Mouse (Mus musculus): ENCODE data around the gene Draxin. TPM values are rescaled to one million over a fixed set of nuclear protein-coding genes. Genes with fewer than 3 reads are reported as not detected.
A peak's percentile ranks its signal among the peaks of the same experiment; 100 is the strongest.

Gene Draxin
- polyA plus RNA-seq, 1 experiment from 2014 or later: 13.2 TPM

DNA sequence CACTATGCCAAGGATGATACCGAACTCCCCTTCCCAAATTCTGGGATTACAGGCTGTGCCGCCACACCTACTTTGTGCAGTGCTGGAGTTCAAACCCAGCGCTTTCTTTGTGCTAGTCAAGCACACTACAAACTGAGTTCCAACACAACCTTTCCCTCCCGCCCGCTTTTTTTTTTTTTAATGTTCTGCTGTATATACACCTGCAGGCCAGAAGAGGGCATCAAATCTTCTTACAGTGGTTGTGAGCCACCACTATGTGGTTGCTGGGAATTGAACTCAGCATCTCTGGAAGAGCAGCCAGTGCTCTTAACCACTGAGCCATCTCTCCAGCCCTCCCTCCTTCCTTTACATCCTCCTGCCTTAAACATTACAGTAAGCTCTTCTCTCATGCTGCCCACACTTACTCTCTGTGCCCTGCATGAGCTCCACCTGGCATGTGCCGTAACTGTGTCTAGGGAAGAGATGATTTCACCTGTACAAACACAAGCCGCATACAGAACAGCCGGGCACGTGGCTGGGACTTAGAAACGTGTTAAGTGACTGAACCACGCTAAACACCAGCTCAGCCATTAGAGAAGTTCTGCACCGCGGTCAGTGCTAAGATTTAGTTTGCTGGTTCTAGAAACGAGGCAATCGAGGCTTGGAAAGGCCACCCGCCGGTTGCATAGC is 55.8 kb downstream of the Draxin start:
- ATAC-seq (ENCODE audit: low read depth): no peak; the same call in 1 of the 2 replicates
- H3K9ac ChIP-seq (replicated peaks; ENCODE audit: low read depth, low read length): no peak overlapping the region
- no peaks in the 10 kb centered on the region for H3K36me3 ChIP-seq (ENCODE audit: control insufficient read depth, insufficient read depth, low read length)
- H3K27ac ChIP-seq (ENCODE audit: low read depth, low read length): no peak overlapping the region
- no peaks in the 10 kb centered on the region for H3K27me3 ChIP-seq (ENCODE audit: control insufficient read depth, insufficient read depth, low read length)
- H3K9me3 ChIP-seq (ENCODE audit: control insufficient read depth, low read length): no peaks in the 10 kb centered on the region
- WGBS: 50% methylated on average over 17 of the region's 17 CpGs
- peak overlapping the region; percentile 17 for H3K4me3 ChIP-seq (ENCODE audit: low read depth, low read length)
- no peaks in the 10 kb centered on the region for H3K4me1 ChIP-seq (ENCODE audit: control insufficient read depth, insufficient read depth, low read length)
- peak overlapping the region; percentile 42 for H3K4me2 ChIP-seq (ENCODE audit: low read depth, low read length)

DNA sequence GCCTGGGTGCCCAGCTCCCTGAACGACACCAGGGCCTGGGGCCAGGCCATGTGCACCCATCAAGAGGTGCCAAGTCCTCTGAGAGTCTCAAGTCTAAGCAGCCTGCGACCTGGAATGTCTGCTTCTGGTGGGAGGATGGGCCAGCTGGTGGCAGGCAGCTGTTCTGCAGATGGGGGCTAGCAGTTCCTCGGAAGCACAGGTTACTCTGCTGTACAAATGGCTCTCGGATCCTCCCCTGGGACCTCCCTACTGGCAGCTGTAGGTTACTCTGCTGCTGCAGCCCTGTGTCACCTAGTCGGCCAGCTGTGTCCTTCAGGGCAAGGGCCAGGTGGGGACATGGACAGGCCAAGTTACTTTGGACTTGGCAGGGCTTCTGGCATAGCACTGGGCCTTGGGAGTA is 59.0 kb downstream of the Draxin start:
- Histone ChIP-seq H3K9ac (replicated peaks; ENCODE audit: low read depth, low read length) (no peak overlapping the region), H3K36me3 (ENCODE audit: control insufficient read depth, insufficient read depth, low read length) (no peaks in the 10 kb centered on the region), H3K4me3 (ENCODE audit: low read depth, low read length) (no peak overlapping the region), H3K4me2 (ENCODE audit: low read depth, low read length) (no peak overlapping the region), H3K27me3 (ENCODE audit: control insufficient read depth, insufficient read depth, low read length) (no peaks in the 10 kb centered on the region), H3K4me1 (ENCODE audit: control insufficient read depth, insufficient read depth, low read length) (no peaks in the 10 kb centered on the region), H3K27ac (ENCODE audit: low read depth, low read length) (no peak overlapping the region), H3K9me3 (ENCODE audit: control insufficient read depth, low read length) (no peaks in the 10 kb centered on the region)
- ATAC-seq (ENCODE audit: low read depth): no peak; the same call in 1 of the 2 replicates
- WGBS: 69% methylated on average over 5 of the region's 5 CpGs

DNA sequence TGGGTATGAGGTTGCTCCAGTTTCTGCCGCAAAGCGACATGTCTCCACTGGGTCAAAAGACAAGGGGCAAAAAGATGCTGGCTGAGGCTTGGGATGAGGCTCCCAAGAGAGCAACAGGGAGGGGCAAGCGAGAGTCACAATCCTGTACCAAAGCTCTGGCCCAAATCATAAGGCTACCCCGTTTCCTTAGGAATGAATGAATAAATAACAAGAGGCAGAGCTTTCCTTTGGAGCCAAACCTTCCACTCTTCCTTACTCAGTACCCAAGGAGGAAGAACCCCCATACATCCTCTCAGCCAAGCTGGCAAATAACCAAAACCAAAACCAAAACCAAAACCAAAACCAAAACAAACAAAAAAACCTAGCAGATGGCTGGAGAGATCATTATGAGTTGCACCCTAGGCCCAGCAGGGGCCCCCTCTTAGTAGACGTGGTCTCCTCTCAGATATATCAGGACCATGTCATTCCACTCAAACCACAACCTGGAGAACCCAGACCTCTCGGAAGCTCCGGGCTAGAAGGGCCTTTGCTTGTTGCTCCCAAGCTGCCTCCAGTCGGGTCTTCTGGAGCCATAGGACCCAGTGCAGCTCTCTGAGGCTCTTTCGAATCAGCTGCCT is 60.8 kb downstream of the Draxin start:
- Histone ChIP-seq H3K4me3 (ENCODE audit: low read depth, low read length) (no peak overlapping the region), H3K27ac (ENCODE audit: low read depth, low read length) (no peak overlapping the region), H3K4me1 (ENCODE audit: control insufficient read depth, insufficient read depth, low read length) (no peaks in the 10 kb centered on the region), H3K36me3 (ENCODE audit: control insufficient read depth, insufficient read depth, low read length) (no peaks in the 10 kb centered on the region), H3K9me3 (ENCODE audit: control insufficient read depth, low read length) (no peaks in the 10 kb centered on the region), H3K27me3 (ENCODE audit: control insufficient read depth, insufficient read depth, low read length) (no peaks in the 10 kb centered on the region), H3K9ac (replicated peaks; ENCODE audit: low read depth, low read length) (no peak overlapping the region), H3K4me2 (ENCODE audit: low read depth, low read length) (no peak overlapping the region)
- ATAC-seq (ENCODE audit: low read depth): no peak
- WGBS: 87% methylated on average over 9 of the region's 9 CpGs

DNA sequence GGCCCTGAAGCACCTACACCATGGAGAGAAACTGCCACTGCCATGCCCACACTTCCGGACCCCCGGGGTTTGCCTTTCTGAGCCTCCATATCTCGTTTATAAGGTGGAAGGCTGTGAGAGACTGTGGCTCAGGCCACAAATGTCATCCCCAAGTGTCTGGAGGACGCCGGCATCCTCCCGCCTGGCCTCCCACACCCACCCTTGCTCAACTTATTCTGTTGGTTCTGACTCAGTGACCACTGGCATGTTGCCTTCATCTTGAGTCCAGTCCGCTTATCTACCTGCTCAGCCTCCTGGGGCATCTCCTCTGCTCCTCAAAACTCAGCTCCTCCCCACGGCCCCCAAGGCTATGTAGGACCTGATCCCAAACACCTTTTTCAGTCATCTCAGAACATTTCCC is 63.2 kb downstream of the Draxin start:
- no peaks in the 10 kb centered on the region for H3K4me1 ChIP-seq (ENCODE audit: control insufficient read depth, insufficient read depth, low read length)
- no peak overlapping the region for H3K9ac ChIP-seq (replicated peaks; ENCODE audit: low read depth, low read length)
- no peak for ATAC-seq (ENCODE audit: low read depth)
- no peak overlapping the region for H3K4me3 ChIP-seq (ENCODE audit: low read depth, low read length)
- no peaks in the 10 kb centered on the region for H3K36me3 ChIP-seq (ENCODE audit: control insufficient read depth, insufficient read depth, low read length)
- no peak overlapping the region for H3K4me2 ChIP-seq (ENCODE audit: low read depth, low read length)
- H3K27ac ChIP-seq (ENCODE audit: low read depth, low read length): no peak overlapping the region
- WGBS: 87% methylated on average over 8 of the region's 8 CpGs
- H3K27me3 ChIP-seq (ENCODE audit: control insufficient read depth, insufficient read depth, low read length): no peaks in the 10 kb centered on the region
- H3K9me3 ChIP-seq (ENCODE audit: control insufficient read depth, low read length): no peaks in the 10 kb centered on the region

DNA sequence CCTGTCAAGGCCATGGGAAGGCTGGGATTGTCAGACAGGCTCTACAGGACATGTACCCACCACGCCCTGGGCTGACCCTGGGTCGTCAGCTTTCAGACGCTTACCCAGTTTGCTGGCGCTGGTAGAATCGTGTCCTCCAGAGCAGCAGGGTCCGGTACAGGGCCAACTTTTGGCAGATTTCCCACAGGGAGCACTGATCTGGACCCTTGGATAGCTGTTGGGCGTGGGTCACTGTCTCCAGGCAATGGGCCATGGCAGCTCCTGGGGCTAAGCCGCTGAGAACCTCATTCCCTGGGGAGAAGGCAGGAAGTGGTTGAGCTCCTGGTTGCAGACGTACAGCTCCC is 64.1 kb downstream of the Draxin start:
- no peak for ATAC-seq (ENCODE audit: low read depth)
- Histone ChIP-seq H3K4me3 (ENCODE audit: low read depth, low read length) (no peak overlapping the region), H3K4me2 (ENCODE audit: low read depth, low read length) (no peak overlapping the region), H3K27ac (ENCODE audit: low read depth, low read length) (no peak overlapping the region), H3K27me3 (ENCODE audit: control insufficient read depth, insufficient read depth, low read length) (no peaks in the 10 kb centered on the region), H3K9ac (replicated peaks; ENCODE audit: low read depth, low read length) (no peak overlapping the region), H3K36me3 (ENCODE audit: control insufficient read depth, insufficient read depth, low read length) (no peaks in the 10 kb centered on the region), H3K9me3 (ENCODE audit: control insufficient read depth, low read length) (no peaks in the 10 kb centered on the region), H3K4me1 (ENCODE audit: control insufficient read depth, insufficient read depth, low read length) (no peaks in the 10 kb centered on the region)
- WGBS: 59% methylated on average over 9 of the region's 9 CpGs

DNA sequence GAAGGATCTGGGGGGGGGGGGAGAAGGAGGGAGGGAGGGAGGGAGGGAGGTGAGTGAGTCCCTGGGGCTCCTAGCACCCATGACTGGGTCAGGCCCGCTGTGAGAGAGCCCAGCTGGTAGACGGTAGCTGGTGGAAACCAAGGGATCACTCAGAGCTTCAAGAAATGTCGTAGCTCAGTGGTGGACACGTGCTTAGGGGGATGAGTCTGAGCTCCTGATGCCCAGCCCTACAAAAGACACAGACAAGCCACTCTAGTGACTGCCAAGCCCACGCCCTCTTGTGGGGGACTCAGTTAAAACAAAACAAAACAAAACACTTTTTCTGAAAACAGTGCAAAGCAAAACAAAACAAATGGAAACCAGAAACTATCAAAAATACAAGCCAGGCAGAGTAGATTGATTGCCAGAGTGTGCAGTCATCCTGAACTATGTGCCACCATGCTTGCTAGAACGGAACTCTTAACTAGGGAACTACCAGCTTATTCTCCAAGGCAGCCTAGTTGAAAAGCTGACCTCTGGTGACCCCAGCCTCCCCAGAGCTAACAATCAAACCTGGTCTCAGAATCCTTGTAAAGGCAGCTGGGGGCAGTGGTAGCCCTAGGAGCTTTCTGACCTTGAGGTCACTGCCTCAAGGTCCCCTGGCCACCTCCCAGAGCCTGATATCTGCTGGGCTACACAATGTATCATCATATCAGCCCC is 64.6 kb downstream of the Draxin start:
- Histone ChIP-seq H3K9me3 (ENCODE audit: control insufficient read depth, low read length) (no peaks in the 10 kb centered on the region), H3K36me3 (ENCODE audit: control insufficient read depth, insufficient read depth, low read length) (no peaks in the 10 kb centered on the region), H3K27me3 (ENCODE audit: control insufficient read depth, insufficient read depth, low read length) (no peaks in the 10 kb centered on the region), H3K4me3 (ENCODE audit: low read depth, low read length) (no peak overlapping the region), H3K4me1 (ENCODE audit: control insufficient read depth, insufficient read depth, low read length) (no peaks in the 10 kb centered on the region), H3K9ac (replicated peaks; ENCODE audit: low read depth, low read length) (no peak overlapping the region), H3K27ac (ENCODE audit: low read depth, low read length) (no peak overlapping the region), H3K4me2 (ENCODE audit: low read depth, low read length) (no peak overlapping the region)
- no peak; the same call in 1 of the 2 replicates for ATAC-seq (ENCODE audit: low read depth)
- 34% methylated on average over 6 of the region's 6 CpGs for WGBS

DNA sequence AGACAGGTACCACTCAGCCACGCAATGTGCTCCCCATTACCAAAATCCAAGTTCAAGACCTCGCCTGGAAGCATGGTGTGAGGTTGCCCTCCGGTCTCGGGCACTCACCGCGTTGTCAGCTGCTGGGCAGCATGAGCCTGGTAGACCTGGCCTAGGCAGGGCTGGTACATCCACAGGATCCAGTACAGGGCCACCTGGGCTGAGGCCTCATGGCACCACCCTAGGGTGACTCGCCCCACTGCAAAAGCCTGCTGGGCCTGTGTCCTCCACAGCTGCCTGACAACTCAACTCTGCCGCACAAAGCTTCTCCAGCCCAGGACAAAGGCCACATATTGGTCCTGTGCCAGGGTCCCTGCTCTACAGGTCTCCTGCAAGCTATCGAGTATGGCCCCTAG is 69.4 kb downstream of the Draxin start:
- WGBS: 93% methylated on average over 9 of the region's 9 CpGs
- Histone ChIP-seq H3K27ac (ENCODE audit: low read depth, low read length) (no peak overlapping the region), H3K36me3 (ENCODE audit: control insufficient read depth, insufficient read depth, low read length) (peaks cover 22% of the 10 kb centered on the region), H3K4me3 (ENCODE audit: low read depth, low read length) (no peak overlapping the region), H3K4me2 (ENCODE audit: low read depth, low read length) (no peak overlapping the region), H3K27me3 (ENCODE audit: control insufficient read depth, insufficient read depth, low read length) (no peaks in the 10 kb centered on the region), H3K4me1 (ENCODE audit: control insufficient read depth, insufficient read depth, low read length) (no peaks in the 10 kb centered on the region), H3K9ac (replicated peaks; ENCODE audit: low read depth, low read length) (no peak overlapping the region), H3K9me3 (ENCODE audit: control insufficient read depth, low read length) (no peaks in the 10 kb centered on the region)
- ATAC-seq (ENCODE audit: low read depth): no peak

DNA sequence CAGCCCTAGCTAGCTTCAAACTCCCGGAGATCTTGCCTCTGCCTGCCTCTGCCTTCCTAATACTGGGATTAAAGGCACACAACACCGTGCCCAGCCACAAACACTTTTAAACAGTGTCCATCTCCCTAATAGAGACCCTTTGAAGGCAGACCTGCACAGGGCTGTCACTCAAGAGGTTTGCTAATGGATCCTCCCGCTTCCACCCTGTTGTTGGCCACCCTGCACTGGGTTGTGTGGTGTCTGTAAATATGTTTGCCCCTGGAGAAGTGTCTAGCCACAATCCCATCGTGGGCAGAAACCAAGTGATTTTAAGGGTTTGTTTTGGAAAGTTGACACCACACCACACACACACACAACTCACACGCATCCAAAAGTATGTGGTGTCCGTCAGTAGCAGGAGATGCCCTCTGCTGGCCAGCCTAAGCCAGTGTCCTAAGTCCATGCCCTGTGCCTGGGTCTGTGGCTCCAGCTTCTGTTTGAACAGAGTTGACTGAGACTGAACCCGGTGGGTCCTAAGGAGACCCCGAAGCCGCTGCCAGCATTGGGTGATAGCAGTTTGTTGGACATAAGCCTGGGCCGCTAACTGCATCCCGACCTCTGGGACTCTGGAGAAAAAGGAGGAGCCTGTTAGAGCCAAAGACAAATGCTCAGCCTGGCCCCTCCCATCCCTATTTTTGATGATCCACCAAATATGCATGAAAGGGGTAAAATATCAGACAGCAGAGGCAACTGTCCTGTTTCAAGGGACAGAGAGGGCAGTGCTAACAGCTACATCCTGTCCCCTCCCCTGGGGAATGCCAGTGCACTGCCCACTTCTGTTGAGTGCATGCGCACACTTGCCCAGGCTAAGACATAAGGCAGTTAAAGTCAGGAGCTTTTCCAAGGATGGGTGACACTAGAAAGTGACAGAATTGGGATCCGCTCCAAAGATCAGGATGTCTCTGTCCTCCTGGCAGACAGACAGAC is 70.1 kb downstream of the Draxin start:
- 0 out of 2 replicates have a peak, but pooled peaks have one; percentile 18 for ATAC-seq (ENCODE audit: low read depth)
- Histone ChIP-seq H3K4me2 (ENCODE audit: low read depth, low read length) (no peak overlapping the region), H3K27ac (ENCODE audit: low read depth, low read length) (no peak overlapping the region), H3K9me3 (ENCODE audit: control insufficient read depth, low read length) (no peaks in the 10 kb centered on the region), H3K9ac (replicated peaks; ENCODE audit: low read depth, low read length) (no peak overlapping the region), H3K4me3 (ENCODE audit: low read depth, low read length) (no peak overlapping the region), H3K4me1 (ENCODE audit: control insufficient read depth, insufficient read depth, low read length) (no peaks in the 10 kb centered on the region), H3K27me3 (ENCODE audit: control insufficient read depth, insufficient read depth, low read length) (no peaks in the 10 kb centered on the region), H3K36me3 (ENCODE audit: control insufficient read depth, insufficient read depth, low read length) (peaks cover 29% of the 10 kb centered on the region)
- WGBS: 56% methylated on average over 13 of the region's 13 CpGs
